Mouse (Mus musculus) heart, embryonic 12.5 days (tissue): ENCODE results near the gene Rnf157. TPM values are rescaled to one million over a fixed set of nuclear protein-coding genes. Genes with fewer than 3 reads are reported as not detected.

Experiments used
- ATAC-seq: fragments of 200-750 bp; cut with Nextera tagmentation; 2 replicates; pipeline ENCODE4 v1.8.0; 2017; ENCODE audit warnings: moderate TSS enrichment, moderate library complexity; ENCODE audit not compliant: insufficient number of reproducible peaks, low FRiP score
- H3K27ac ChIP-seq: fragments of 300-500 bp; sonication (generic); 2 replicates; pipeline ENCODE4 v1.5.1; 2016; ENCODE audit warnings: mild to moderate bottlenecking, moderate library complexity; ENCODE audit not compliant: poor library complexity, severe bottlenecking
- H3K27me3 ChIP-seq: fragments of 300-500 bp; sonication (generic); replicated peaks from 2 replicates; pipeline ENCODE4 v1.6.1; 2016; ENCODE audit warnings: mild to moderate bottlenecking, moderate library complexity
- H3K36me3 ChIP-seq: fragments of 300-500 bp; sonication (generic); 2 replicates; pipeline ENCODE4 v1.6.1; 2016; ENCODE audit warnings: mild to moderate bottlenecking, moderate library complexity
- H3K4me1 ChIP-seq: fragments of 300-500 bp; sonication (generic); replicated peaks from 2 replicates; pipeline ENCODE4 v1.6.1; 2016; ENCODE audit warnings: mild to moderate bottlenecking
- H3K4me2 ChIP-seq: fragments of 300-500 bp; sonication (generic); 2 replicates; pipeline ENCODE4 v1.6.1; 2016; ENCODE audit warnings: mild to moderate bottlenecking, moderate library complexity
- H3K4me3 ChIP-seq: fragments of 300-500 bp; sonication (generic); 2 replicates; pipeline ENCODE4 v1.5.1; 2016; ENCODE audit warnings: mild to moderate bottlenecking
- H3K9ac ChIP-seq: fragments of 300-500 bp; sonication (generic); 2 replicates; pipeline ENCODE4 v1.6.1; 2016; ENCODE audit warnings: mild to moderate bottlenecking, moderate library complexity
- H3K9me3 ChIP-seq: fragments of 300-500 bp; sonication (generic); replicated peaks from 2 replicates; pipeline ENCODE4 v1.6.1; 2016; ENCODE audit warnings: mild to moderate bottlenecking, moderate library complexity
- WGBS: fragments of 180-500 bp; shearing (Covaris S2); methylation state at CpG from one replicate; pipeline ENCODE4 v1.1.7; 2016; 5-methylcytosine and 5-hydroxymethylcytosine counted together
- polyA plus RNA-seq: library from polyadenylated mRNA; unstranded; fragments of >200 nt; fragmentation: Nextera tagmentation; extraction: Ambion mirVana; gene quantifications from 2 replicates; pipeline ENCODE4 v1.2.1, GENCODE M21; 2016

The Rnf157 gene
- polyA plus RNA-seq, 1 experiment from 2014 or later: 11.0 TPM

- no peak overlapping the region for H3K9ac ChIP-seq
These were observed 29.5 kb upstream of the Rnf157 start for GRCm38 (mm10) chr11:116442129-116442866.

DNA sequence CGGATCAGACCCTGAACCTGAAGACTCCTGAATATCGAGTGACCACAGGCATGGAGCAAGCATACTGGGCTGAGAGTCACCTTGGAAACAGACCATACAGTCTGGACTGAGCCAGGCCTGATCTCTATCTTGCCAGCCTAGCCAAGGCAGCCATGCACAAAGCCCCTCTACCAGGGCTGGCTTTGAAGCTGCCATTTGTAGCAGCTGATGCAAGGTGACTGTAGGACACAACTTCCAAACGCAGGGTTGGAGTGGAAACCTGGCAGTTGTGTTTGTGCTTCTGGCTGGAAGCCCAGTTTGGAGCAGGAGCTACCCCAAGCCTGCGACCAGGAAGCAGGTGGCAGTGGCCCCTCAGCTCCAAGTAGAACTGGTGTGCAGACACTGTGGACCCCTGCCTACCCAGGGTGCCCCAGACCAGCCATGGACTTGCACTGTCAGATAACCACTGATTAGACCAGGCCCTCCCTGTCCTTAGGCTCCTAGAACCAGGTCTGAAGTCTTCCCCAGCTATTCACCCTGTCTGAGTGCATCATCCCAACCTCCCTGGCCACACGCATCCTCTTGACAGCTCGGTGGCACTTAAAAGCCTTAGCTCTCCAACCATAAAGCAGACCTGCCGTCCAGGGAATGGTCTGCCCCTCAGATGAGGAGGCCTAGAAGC lies 27.7 kb upstream of the Rnf157 start:
- peak overlapping the region; percentile 8; the same call in 1 of the 2 replicates for H3K27ac ChIP-seq
- no peaks in the 10 kb centered on the region for H3K9me3 ChIP-seq

More at GRCm38 (mm10) chr11:116442129-116442866, 29.5 kb upstream of the Rnf157 start:
- H3K27me3 ChIP-seq: peaks cover 12% of the 10 kb centered on the region
- H3K4me3 ChIP-seq: no peak overlapping the region
- no peaks in the 10 kb centered on the region for H3K9me3 ChIP-seq
- H3K27ac ChIP-seq: no peak overlapping the region
- H3K36me3 ChIP-seq: peaks cover 17% of the 10 kb centered on the region
- no peak overlapping the region for H3K4me2 ChIP-seq
- peaks cover 31% of the 10 kb centered on the region for H3K4me1 ChIP-seq
- 72% methylated on average over 15 of the region's 15 CpGs for WGBS
- ATAC-seq: no peak

DNA sequence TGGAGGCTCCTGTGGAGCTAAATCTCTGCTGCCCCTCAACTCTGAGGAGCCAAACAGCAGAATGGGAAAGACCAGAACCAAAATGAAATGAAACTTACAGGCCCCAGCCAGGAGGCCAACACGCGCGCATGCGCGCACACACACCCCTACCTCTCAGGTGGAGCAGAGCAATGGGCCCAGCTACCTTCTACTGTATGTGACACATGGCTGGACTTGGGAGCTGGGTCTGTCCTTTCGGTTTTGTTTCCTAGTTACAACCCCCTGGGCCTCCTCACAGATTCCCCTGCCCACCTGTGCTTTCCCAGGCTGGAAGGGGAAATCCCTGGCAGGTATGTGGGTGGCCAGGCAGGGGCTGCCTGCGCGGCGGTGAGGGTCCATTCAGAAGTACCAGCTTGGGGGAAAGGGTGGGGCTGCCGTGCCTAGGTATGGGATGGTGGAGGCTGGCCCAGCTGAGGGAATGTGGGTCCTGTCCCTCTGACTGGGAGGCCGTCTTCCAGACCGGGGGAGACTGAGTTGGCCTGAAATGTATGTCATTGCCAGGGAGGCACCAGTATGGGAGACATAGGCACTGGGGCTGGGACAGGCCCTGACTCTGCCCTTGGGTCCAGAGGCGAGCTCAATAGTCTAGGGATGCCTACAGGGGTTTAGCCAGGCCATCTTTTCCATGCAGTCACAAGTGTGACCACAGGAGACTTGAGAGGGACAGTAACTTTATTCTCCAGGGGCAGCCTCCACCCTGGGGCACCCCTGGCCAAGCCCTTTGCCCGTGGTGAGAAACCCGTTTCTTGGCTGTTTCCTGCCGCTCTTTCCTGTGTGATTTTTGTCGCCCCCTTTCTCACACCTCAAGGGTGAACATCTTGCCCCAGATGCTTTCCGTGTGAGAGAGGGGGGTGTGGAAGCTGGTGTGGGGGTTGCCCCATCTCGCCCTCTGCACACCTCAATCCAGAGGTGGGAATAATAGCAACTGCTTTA lies 26.7 kb upstream of the Rnf157 start:
- Histone ChIP-seq H3K4me3 (no peak overlapping the region), H3K9ac (0 out of 2 replicates have a peak overlapping the region, but pooled peaks have one; percentile 11), H3K27ac (peak overlapping the region; percentile 28; the same call in 1 of the 2 replicates), H3K4me2 (no peak overlapping the region), H3K27me3 (no peaks in the 10 kb centered on the region), H3K36me3 (peaks cover 35% of the 10 kb centered on the region), H3K9me3 (no peaks in the 10 kb centered on the region), H3K4me1 (peaks cover 47% of the 10 kb centered on the region)
- 83% methylated on average over 19 of the region's 19 CpGs for WGBS
- no peak for ATAC-seq

More for the DNA sequence above, 27.7 kb upstream of the Rnf157 start:
- peak overlapping the region; percentile 21; the same call in 1 of the 2 replicates for H3K9ac ChIP-seq
- WGBS: 61% methylated on average over 7 of the region's 7 CpGs
- peaks cover 30% of the 10 kb centered on the region for H3K36me3 ChIP-seq
- no peak overlapping the region for H3K4me3 ChIP-seq
- H3K27me3 ChIP-seq: no peaks in the 10 kb centered on the region
- 0 out of 2 replicates have a peak, but pooled peaks have one; percentile 8 for ATAC-seq
- H3K4me1 ChIP-seq: peaks cover 42% of the 10 kb centered on the region
- H3K4me2 ChIP-seq: no peak overlapping the region

- Histone ChIP-seq H3K4me2 (peak overlapping the region; percentile 90), H3K4me3 (no peak overlapping the region; the same call in 1 of the 2 replicates), H3K27me3 (no peaks in the 10 kb centered on the region), H3K9ac (peak overlapping the region; percentile 59; the same call in 1 of the 2 replicates), H3K36me3 (peaks cover 35% of the 10 kb centered on the region), H3K27ac (peak overlapping the region; percentile 79), H3K9me3 (no peaks in the 10 kb centered on the region), H3K4me1 (peaks cover 49% of the 10 kb centered on the region)
- ATAC-seq: no peak
- WGBS: 73% methylated on average over 11 of the region's 11 CpGs
These were observed 24.7 kb upstream of the Rnf157 start for GRCm38 (mm10) chr11:116437541-116437940.

GRCm38 (mm10) chr11:116436725-116437331 lies 24.0 kb upstream of the Rnf157 start:
- 18% methylated on average over 4 of the region's 4 CpGs for WGBS
- Histone ChIP-seq H3K4me2 (peak overlapping the region; percentile 90), H3K27me3 (no peaks in the 10 kb centered on the region), H3K9me3 (no peaks in the 10 kb centered on the region), H3K4me3 (peak overlapping the region; percentile 10), H3K27ac (peak overlapping the region; percentile 79), H3K9ac (peak overlapping the region; percentile 59), H3K4me1 (peaks cover 49% of the 10 kb centered on the region), H3K36me3 (peaks cover 35% of the 10 kb centered on the region)
- no peak for ATAC-seq

GRCm38 (mm10) chr11:116435992-116436724 lies 23.3 kb upstream of the Rnf157 start:
- Histone ChIP-seq H3K4me2 (peak overlapping the region; percentile 90), H3K9me3 (no peaks in the 10 kb centered on the region), H3K4me1 (peaks cover 53% of the 10 kb centered on the region), H3K36me3 (peaks cover 35% of the 10 kb centered on the region), H3K4me3 (peak overlapping the region; percentile 90), H3K27ac (peak overlapping the region; percentile 79), H3K27me3 (no peaks in the 10 kb centered on the region), H3K9ac (peak overlapping the region; percentile 59)
- no peak for ATAC-seq
- 23% methylated on average over 5 of the region's 5 CpGs for WGBS

DNA sequence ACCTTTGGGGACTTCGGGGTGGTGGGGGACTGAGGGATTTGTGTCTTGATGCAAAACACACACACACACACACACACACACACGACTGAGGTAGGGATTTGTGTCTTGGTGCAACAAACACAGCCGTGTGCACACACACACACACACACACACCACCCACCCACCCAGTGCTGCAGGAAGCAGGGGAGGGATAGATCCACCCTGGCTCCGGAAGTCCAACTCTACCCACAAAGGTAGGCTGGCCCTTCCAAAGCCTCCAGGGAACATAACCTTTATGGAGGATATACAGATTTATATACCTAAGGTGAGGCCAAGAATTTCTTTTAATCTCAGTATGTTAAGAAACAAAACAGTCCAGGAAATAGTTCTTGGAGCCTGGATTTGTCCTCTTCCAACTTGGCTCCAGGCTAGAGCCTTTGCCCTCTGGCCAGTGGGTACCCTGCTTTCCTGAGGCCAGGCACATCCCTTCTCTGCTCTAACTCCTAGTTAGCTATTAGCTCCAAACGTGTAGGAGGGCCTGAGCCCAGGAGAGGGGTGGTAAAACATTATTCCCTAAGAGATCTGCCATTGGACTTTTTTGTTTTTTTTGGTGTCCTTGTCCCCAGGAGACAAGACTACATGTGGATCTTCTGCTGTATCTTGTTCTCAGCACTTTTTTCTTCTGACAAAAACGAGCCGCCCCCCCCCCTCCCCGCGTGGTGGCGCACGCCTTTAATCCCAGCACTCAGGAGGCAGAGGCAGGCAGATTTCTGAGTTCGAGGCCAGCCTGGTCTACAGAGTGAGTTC lies 22.3 kb upstream of the Rnf157 start:
- Histone ChIP-seq H3K27me3 (no peaks in the 10 kb centered on the region), H3K4me1 (peaks cover 55% of the 10 kb centered on the region), H3K9ac (peak overlapping the region; percentile 93), H3K36me3 (peaks cover 35% of the 10 kb centered on the region), H3K9me3 (no peaks in the 10 kb centered on the region), H3K27ac (peak overlapping the region; percentile 92), H3K4me2 (peak overlapping the region; percentile 90), H3K4me3 (peak overlapping the region; percentile 90)
- 40% methylated on average over 12 of the region's 12 CpGs for WGBS
- ATAC-seq: no peak

GRCm38 (mm10) chr11:116434287-116434966 lies 21.6 kb upstream of the Rnf157 start:
- Histone ChIP-seq H3K36me3 (peaks cover 30% of the 10 kb centered on the region), H3K27me3 (no peaks in the 10 kb centered on the region), H3K9me3 (no peaks in the 10 kb centered on the region), H3K4me1 (peaks cover 52% of the 10 kb centered on the region), H3K4me3 (peak overlapping the region; percentile 90), H3K9ac (peak overlapping the region; percentile 93), H3K4me2 (peak overlapping the region; percentile 90), H3K27ac (peak overlapping the region; percentile 92)
- peak; percentile 13; the same call in 1 of the 2 replicates for ATAC-seq
- under 1% methylated on average over 37 of the region's 67 CpGs for WGBS
